Mouse (Mus musculus) erythroblast, embryonic 14.5 days (primary cell): ENCODE results near the gene Cdc42bpa.

Source experiments
- GATA1 ChIP-seq: IDR thresholded peaks from 2 replicates; pipeline ENCODE4 v1.6.1; 2012; ENCODE audit warnings: low read length, inconsistent platforms, mixed read lengths
- TAL1 ChIP-seq: IDR thresholded peaks from 3 replicates; pipeline ENCODE4 v1.6.1; 2012; ENCODE audit warnings: low read length, inconsistent platforms, mixed read lengths

GRCm38 (mm10) chr1:180178340-180178739 lies 218.1 kb downstream of the Cdc42bpa start:
- TF ChIP-seq TAL1 = no peak
- TF ChIP-seq GATA1 = no peak
